8 mouse cellular contexts compared by ENCODE assay signal in genomic region chr11:74619201-74619955, GRCm38 (mm10). TPM values are rescaled to one million over a fixed set of nuclear protein-coding genes. Genes with fewer than 3 reads are reported as not detected.
A peak's percentile ranks its signal among the peaks of the same experiment; 100 is the strongest.
DNase-seq lines count a peak whose midpoint lies in the region; ATAC-seq and TF ChIP-seq lines count a peak whose summit lies in the region.

Gene Ccdc92b, plus strand, starts transcription at chr11:74619605.

- peaks cover 31% of the 10 kb centered on the region for H3K27me3 ChIP-seq in E14TG2a.4 (ENCODE audit: insufficient read depth, low read length)
- peaks cover 12% of the 10 kb centered on the region for H3K27me3 ChIP-seq in forebrain, embryonic 11.5 days (ENCODE audit: control insufficient read depth, insufficient read depth, low read length)
- peaks cover 53% of the 10 kb centered on the region for H3K27me3 ChIP-seq in heart, embryonic 15.5 days
- H3K27me3 ChIP-seq in liver, embryonic 16.5 days (ENCODE audit: control insufficient read depth, insufficient read depth, low read depth, low read length) = peaks cover 33% of the 10 kb centered on the region
- H3K27me3 ChIP-seq in neural tube, embryonic 13.5 days = peaks cover 69% of the 10 kb centered on the region

- DNase-seq in c-Kit-positive CD71-positive TER-119-negative erythroid progenitor cells, embryonic 14.5 days (ENCODE audit: low read depth) = peak; percentile 68
- DNase-seq in forebrain, embryonic 11.5 days (ENCODE audit: low spot score) = peak; percentile 94
- DNase-seq in kidney, postnatal 14 days = peak; percentile 91
- DNase-seq in testis, postnatal 10 days (ENCODE audit: low spot score) = peak; percentile 93

- H3K4me2 ChIP-seq in forebrain, embryonic 11.5 days (ENCODE audit: low read depth, low read length, severe bottlenecking) = peak within 1 kb of the TSS; percentile 48
- peak within 1 kb of the TSS; percentile 58 for H3K4me2 ChIP-seq in heart, embryonic 15.5 days
- peak within 1 kb of the TSS; percentile 78 for H3K4me2 ChIP-seq in liver, embryonic 16.5 days (ENCODE audit: low read depth, low read length)
- H3K4me2 ChIP-seq in neural tube, embryonic 13.5 days = peak within 1 kb of the TSS; percentile 71

- H3K4me3 ChIP-seq in E14TG2a.4 (replicated peaks; ENCODE audit: low read length) = peak within 1 kb of the TSS; percentile 92
- H3K4me3 ChIP-seq in forebrain, embryonic 11.5 days (ENCODE audit: low read depth, low read length) = peak within 1 kb of the TSS; percentile 34
- peak within 1 kb of the TSS; percentile 33 for H3K4me3 ChIP-seq in heart, embryonic 15.5 days
- peak within 1 kb of the TSS; percentile 85 for H3K4me3 ChIP-seq in liver, embryonic 16.5 days (ENCODE audit: low read depth, low read length)
- peak within 1 kb of the TSS; percentile 71 for H3K4me3 ChIP-seq in neural tube, embryonic 13.5 days

- H3K9me3 ChIP-seq in E14TG2a.4 (ENCODE audit: low read length) = no peaks in the 10 kb centered on the region
- no peaks in the 10 kb centered on the region for H3K9me3 ChIP-seq in forebrain, embryonic 11.5 days (ENCODE audit: control insufficient read depth, low read length)
- H3K9me3 ChIP-seq in heart, embryonic 15.5 days (replicated peaks) = no peaks in the 10 kb centered on the region
- no peaks in the 10 kb centered on the region for H3K9me3 ChIP-seq in liver, embryonic 16.5 days (replicated peaks; ENCODE audit: control insufficient read depth, low read length)
- no peaks in the 10 kb centered on the region for H3K9me3 ChIP-seq in neural tube, embryonic 13.5 days

- no peak for TF ChIP-seq CTCF in E14TG2a.4 (conservative IDR thresholded peaks at IDR 0.05; ENCODE audit: low read length)

- peaks cover 28% of the 10 kb centered on the region for H3K36me3 ChIP-seq in E14TG2a.4 (ENCODE audit: insufficient read depth, low read length)
- no peaks in the 10 kb centered on the region for H3K36me3 ChIP-seq in forebrain, embryonic 11.5 days (ENCODE audit: control insufficient read depth, insufficient read depth, low read length)
- H3K36me3 ChIP-seq in heart, embryonic 15.5 days = no peaks in the 10 kb centered on the region
- H3K36me3 ChIP-seq in liver, embryonic 16.5 days (ENCODE audit: control insufficient read depth, insufficient read depth) = peaks cover 14% of the 10 kb centered on the region
- H3K36me3 ChIP-seq in neural tube, embryonic 13.5 days = 0 out of 2 replicates have a peak, but pooled peaks cover 9% of the 10 kb centered on the region

- ATAC-seq in forebrain, embryonic 11.5 days (replicated peaks; ENCODE audit: low FRiP score) = peak; percentile 80
- ATAC-seq in heart, embryonic 15.5 days (replicated peaks; ENCODE audit: insufficient number of reproducible peaks, insufficient read depth, low FRiP score, low read depth) = peak; percentile 74
- peak; percentile 64 for ATAC-seq in liver, embryonic 16.5 days (ENCODE audit: low read depth)
- ATAC-seq in neural tube, embryonic 13.5 days (ENCODE audit: low read depth) = peak; percentile 89

- under 1% methylated on average over 56 of the region's 63 CpGs for WGBS in forebrain, embryonic 11.5 days
- under 1% methylated on average over 55 of the region's 63 CpGs for WGBS in heart, embryonic 15.5 days
- 2% methylated on average over 46 of the region's 63 CpGs for WGBS in liver, embryonic 16.5 days (ENCODE audit: insufficient replicate concordance)
- under 1% methylated on average over 53 of the region's 63 CpGs for whole genome bisulfite sequencing in neural tube, embryonic 13.5 days

- H3K4me1 ChIP-seq in E14TG2a.4 (replicated peaks; ENCODE audit: low read depth, low read length) = peaks cover 34% of the 10 kb centered on the region
- 0 out of 2 replicates have a peak, but pooled peaks cover 2% of the 10 kb centered on the region for H3K4me1 ChIP-seq in forebrain, embryonic 11.5 days (replicated peaks; ENCODE audit: control insufficient read depth, insufficient read depth, low read length)
- H3K4me1 ChIP-seq in heart, embryonic 15.5 days (replicated peaks) = peaks cover 7% of the 10 kb centered on the region
- H3K4me1 ChIP-seq in liver, embryonic 16.5 days (ENCODE audit: control insufficient read depth, low read depth, low read length) = peaks cover 39% of the 10 kb centered on the region
- H3K4me1 ChIP-seq in neural tube, embryonic 13.5 days (replicated peaks) = peaks cover 11% of the 10 kb centered on the region; the same call in 1 of the 2 replicates

- H3K27ac ChIP-seq in forebrain, embryonic 11.5 days (ENCODE audit: low read depth, low read length) = no peak within 1 kb of the TSS
- no peak within 1 kb of the TSS for H3K27ac ChIP-seq in heart, embryonic 15.5 days
- H3K27ac ChIP-seq in liver, embryonic 16.5 days (ENCODE audit: low read length) = peak within 1 kb of the TSS; percentile 95
- H3K27ac ChIP-seq in neural tube, embryonic 13.5 days (replicated peaks) = 0 out of 2 replicates have a peak within 1 kb of the TSS, but pooled peaks have one; percentile 46

- H3K9ac ChIP-seq in forebrain, embryonic 11.5 days (ENCODE audit: low read length) = peak within 1 kb of the TSS; percentile 40; the same call in 1 of the 2 replicates
- no peak within 1 kb of the TSS for H3K9ac ChIP-seq in heart, embryonic 15.5 days
- H3K9ac ChIP-seq in liver, embryonic 16.5 days (ENCODE audit: low read depth, low read length) = peak within 1 kb of the TSS; percentile 93
- H3K9ac ChIP-seq in neural tube, embryonic 13.5 days = peak within 1 kb of the TSS; percentile 82

RNA-seq across cellular contexts. Expression of gene Ccdc92b, which starts in this region (rescaled TPM):
- polyA plus RNA-seq in forebrain, embryonic 11.5 days (2014; fragmentation: Nextera tagmentation; extraction: Ambion mirVana) = 1.5 and 2.0 TPM in 2 replicates
- polyA plus RNA-seq in heart, embryonic 15.5 days (2015; fragmentation: Nextera tagmentation; extraction: Ambion mirVana) = 0.33 and 0.51 TPM in 2 replicates
- polyA plus RNA-seq in liver, embryonic 16.5 days (2015; fragmentation: Nextera tagmentation; extraction: Ambion mirVana) = 8.3 and 10.4 TPM in 2 replicates
- polyA plus RNA-seq in neural tube, embryonic 13.5 days (2015; fragmentation: Nextera tagmentation; extraction: Ambion mirVana) = 1.9 and 2.1 TPM in 2 replicates

Comparison
In these comparisons a context has a peak if more than half of its experiments do, and no peak if none do; other contexts are left out.
1. Peak in ATAC-seq, H3K4me3 ChIP-seq and H3K4me2 ChIP-seq in heart, embryonic 15.5 days; RNA of the gene not detected or under 1 TPM.
2. H3K4me3 ChIP-seq: peak in every context shown above with its lines; median percentile 92 in E14TG2a.4; 85 in liver, embryonic 16.5 days; 71 in neural tube, embryonic 13.5 days; 34 in forebrain, embryonic 11.5 days; 33 in heart, embryonic 15.5 days.
3. H3K27ac ChIP-seq: peak in liver, embryonic 16.5 days (single experiment) and neural tube, embryonic 13.5 days (single experiment); none in forebrain, embryonic 11.5 days (single experiment) and heart, embryonic 15.5 days (single experiment).
4. Peak in every context shown above with its lines, with median percentiles within 50 percentile points of each other: DNase-seq, ATAC-seq and H3K4me2 ChIP-seq.